Mouse (Mus musculus) cerebellum, adult 2 months (tissue): ENCODE data around the gene Tmem132c. TPM values are rescaled to one million over a fixed set of nuclear protein-coding genes. Genes with fewer than 3 reads are reported as not detected.

Source experiments
- DNase-seq, 2 experiments: peaks; one replicate each; pipeline ENCODE4 v3.0.0; 2021
- H3K27ac ChIP-seq: fragments of 200-500 bp; 2 replicates; pipeline ENCODE4 v1.5.1; 2012; ENCODE audit warnings: low read length, control low read depth, inconsistent platforms; ENCODE audit not compliant: insufficient read depth
- H3K27me3 ChIP-seq: fragments of 200-500 bp; 2 replicates; pipeline ENCODE4 v1.6.1; 2012; ENCODE audit warnings: inconsistent platforms, mild to moderate bottlenecking, low read length, moderate library complexity; ENCODE audit not compliant: control insufficient read depth, insufficient read depth
- H3K4me1 ChIP-seq: fragments of 200-500 bp; 2 replicates; pipeline ENCODE4 v1.6.1; 2011; ENCODE audit warnings: low read length; ENCODE audit not compliant: control insufficient read depth, insufficient read depth
- H3K4me3 ChIP-seq: fragments of 200-500 bp; replicated peaks from 2 replicates; pipeline ENCODE3; 2011; ENCODE audit warnings: mild to moderate bottlenecking, low read depth, low read length, control low read depth; ENCODE audit not compliant: insufficient read depth
- CTCF ChIP-seq: fragments of 200-500 bp; IDR thresholded peaks from 2 replicates; pipeline ENCODE4 v1.5.1; 2011; ENCODE audit warnings: low read depth, mild to moderate bottlenecking, control low read depth, low read length, moderate library complexity, borderline replicate concordance; ENCODE audit not compliant: insufficient read depth
- POLR2A ChIP-seq: fragments of 200-500 bp; IDR thresholded peaks from 2 replicates; pipeline ENCODE4 v1.6.1; 2011; ENCODE audit warnings: low read length, control low read depth, borderline replicate concordance; ENCODE audit not compliant: insufficient read depth
- WGBS: fragments of 180-500 bp; shearing (Covaris S2); methylation state at CpG from one replicate; pipeline ENCODE4 v1.1.7; 2018; 5-methylcytosine and 5-hydroxymethylcytosine counted together
- polyA plus RNA-seq: library from polyadenylated mRNA; depleted of rRNA; stranded (reverse); fragments of >200 nt; gene quantifications from 2 replicates; pipeline ENCODE4 v1.2.3, GENCODE M21; 2012

The Tmem132c gene
- polyA plus RNA-seq, 1 experiment = 14.0 TPM

GRCm38 (mm10) chr5:127429124-127429523 lies 187.5 kb downstream of the Tmem132c start:
- 49% methylated on average over 10 of the region's 10 CpGs for WGBS
- Histone ChIP-seq H3K27ac (no peak overlapping the region), H3K4me1 (no peaks in the 10 kb centered on the region; the same call in 1 of the 2 replicates), H3K4me3 (no peak overlapping the region), H3K27me3 (no peaks in the 10 kb centered on the region)
- DNase-seq = no peak
- TF ChIP-seq CTCF (no peak), POLR2A (no peak)

- WGBS = 79% methylated on average over 9 of the region's 9 CpGs
These were observed 190.0 kb downstream of the Tmem132c start for GRCm38 (mm10) chr5:127431561-127431960.

GRCm38 (mm10) chr5:127436836-127437235 lies 195.2 kb downstream of the Tmem132c start:
- peak; percentile 81 to 91 for DNase-seq
- H3K4me1 ChIP-seq = peaks cover 14% of the 10 kb centered on the region
- WGBS = 11% methylated on average over 5 of the region's 5 CpGs
- H3K27ac ChIP-seq = peak overlapping the region; percentile 15
- H3K27me3 ChIP-seq = no peaks in the 10 kb centered on the region
- TF ChIP-seq CTCF = no peak
- TF ChIP-seq POLR2A = no peak
- no peak overlapping the region for H3K4me3 ChIP-seq

More at GRCm38 (mm10) chr5:127431561-127431960, 190.0 kb downstream of the Tmem132c start:
- DNase-seq = no peak
- H3K4me1 ChIP-seq = no peaks in the 10 kb centered on the region
- no peak overlapping the region for H3K4me3 ChIP-seq
- H3K27me3 ChIP-seq = no peaks in the 10 kb centered on the region
- TF ChIP-seq POLR2A (no peak), CTCF (no peak)
- no peak overlapping the region for H3K27ac ChIP-seq

GRCm38 (mm10) chr5:127438639-127439038 lies 197.0 kb downstream of the Tmem132c start:
- Histone ChIP-seq H3K27ac (no peak overlapping the region), H3K27me3 (no peaks in the 10 kb centered on the region), H3K4me3 (no peak overlapping the region), H3K4me1 (peaks cover 14% of the 10 kb centered on the region)
- DNase-seq = no peak
- 96% methylated on average over 4 of the region's 4 CpGs for WGBS
- TF ChIP-seq CTCF (peak; percentile 25; the same call in 1 of the 2 replicates), POLR2A (no peak)

GRCm38 (mm10) chr5:127441963-127442362 lies 200.4 kb downstream of the Tmem132c start:
- no peak overlapping the region for H3K27ac ChIP-seq
- DNase-seq = no peak
- H3K4me1 ChIP-seq = peaks cover 12% of the 10 kb centered on the region
- 59% methylated on average over 10 of the region's 10 CpGs for WGBS
- no peak for TF ChIP-seq CTCF
- H3K27me3 ChIP-seq = no peaks in the 10 kb centered on the region
- no peak overlapping the region for H3K4me3 ChIP-seq

- Histone ChIP-seq H3K4me1 (peaks cover 5% of the 10 kb centered on the region), H3K4me3 (no peak overlapping the region), H3K27me3 (no peaks in the 10 kb centered on the region), H3K27ac (no peak overlapping the region)
- 36% methylated on average over 4 of the region's 4 CpGs for WGBS
- no peak for DNase-seq
- TF ChIP-seq CTCF (peak; percentile 47; the same call in 1 of the 2 replicates), POLR2A (no peak)
These were observed 212.0 kb downstream of the Tmem132c start for GRCm38 (mm10) chr5:127453580-127453979.

GRCm38 (mm10) chr5:127454068-127454467 lies 212.5 kb downstream of the Tmem132c start:
- 64% methylated on average over 7 of the region's 7 CpGs for WGBS
- TF ChIP-seq CTCF (no peak), POLR2A (no peak)
- no peak overlapping the region for H3K4me3 ChIP-seq
- H3K27me3 ChIP-seq = no peaks in the 10 kb centered on the region
- peaks cover 5% of the 10 kb centered on the region for H3K4me1 ChIP-seq
- no peak overlapping the region for H3K27ac ChIP-seq
- DNase-seq = no peak

GRCm38 (mm10) chr5:127456076-127456475 lies 214.5 kb downstream of the Tmem132c start:
- TF ChIP-seq CTCF (no peak), POLR2A (no peak)
- H3K27me3 ChIP-seq = no peaks in the 10 kb centered on the region
- WGBS = 40% methylated on average over 10 of the region's 10 CpGs
- no peak overlapping the region for H3K27ac ChIP-seq
- H3K4me1 ChIP-seq = peaks cover 5% of the 10 kb centered on the region
- no peak for DNase-seq
- no peak overlapping the region for H3K4me3 ChIP-seq

GRCm38 (mm10) chr5:127468151-127468550 lies 226.5 kb downstream of the Tmem132c start:
- 9% methylated on average over 5 of the region's 5 CpGs for whole genome bisulfite sequencing
- DNase-seq = peak in 1 of 2 experiments; percentile 15
- Histone ChIP-seq H3K4me3 (no peak overlapping the region), H3K4me1 (peaks cover 5% of the 10 kb centered on the region; the same call in 1 of the 2 replicates), H3K27ac (no peak overlapping the region), H3K27me3 (no peaks in the 10 kb centered on the region)
- TF ChIP-seq CTCF (no peak), POLR2A (no peak)
